Mouse (Mus musculus): ENCODE data around the gene Ttll12. TPM values are rescaled to one million over a fixed set of nuclear protein-coding genes. Genes with fewer than 3 reads are reported as not detected.
A peak's percentile ranks its signal among the peaks of the same experiment; 100 is the strongest.

The Ttll12 gene
- total and polyA plus RNA-seq, 2 experiments, result 4.9 to 11.2 TPM

DNA sequence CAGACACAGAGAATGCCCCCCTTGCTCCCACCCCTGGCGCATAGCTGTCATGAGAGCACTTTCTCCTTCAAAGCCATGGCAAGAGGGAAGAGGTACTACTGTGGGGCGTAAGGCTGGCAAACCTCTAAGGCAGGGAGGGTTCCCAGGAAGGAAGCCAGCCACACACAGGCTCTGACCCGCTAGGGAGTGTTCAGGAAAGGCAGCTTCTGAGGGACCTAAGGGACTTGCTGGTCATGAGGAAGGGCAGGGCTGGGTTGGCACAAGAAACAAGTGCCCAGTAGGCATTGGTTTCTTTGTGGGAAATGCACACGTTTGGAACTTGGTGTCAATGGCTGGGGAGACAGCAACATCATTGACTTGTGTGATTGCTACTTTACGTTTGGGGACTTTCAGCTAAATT, 29.0 kb downstream of the Ttll12 start:
- H3K4me1 ChIP-seq (ENCODE audit: control insufficient read depth, insufficient read depth, low read length), result peaks cover 9% of the 10 kb centered on the region
- H3K4me3 ChIP-seq (ENCODE audit: insufficient read depth, low read depth, low read length), result no peak overlapping the region
- no peak overlapping the region for H3K9ac ChIP-seq (ENCODE audit: low read depth, low read length)

DNA sequence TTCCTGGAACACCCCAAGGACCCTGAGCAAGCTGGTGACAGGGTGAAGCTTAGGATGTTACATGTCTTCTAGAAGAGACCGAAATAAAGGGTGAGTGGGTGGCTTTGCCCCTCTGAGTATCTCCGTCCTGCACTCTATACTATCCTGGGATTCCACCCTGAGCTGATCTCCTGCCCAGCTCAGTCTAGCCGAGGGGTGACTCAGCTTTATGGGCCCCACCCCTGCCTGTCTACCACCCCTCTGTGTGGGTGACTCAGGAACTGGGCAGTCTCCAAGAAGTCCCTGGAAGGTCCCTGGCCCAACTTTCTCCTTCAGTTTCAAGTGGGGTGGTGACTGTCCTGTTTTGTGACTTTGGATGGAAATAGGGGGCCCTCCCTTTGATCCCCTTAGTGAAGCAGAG, 29.5 kb downstream of the Ttll12 start:
- peaks cover 16% of the 10 kb centered on the region; the same call in 1 of the 2 replicates for H3K79me2 ChIP-seq (ENCODE audit: control insufficient read depth, insufficient read depth, low read length)
- H3K9ac ChIP-seq (ENCODE audit: low read depth, low read length), result no peak overlapping the region
- no peak for TF ChIP-seq CTCF (IDR thresholded peaks at IDR 0.05; ENCODE audit: low read depth, low read length)
- TF ChIP-seq POLR2A (IDR thresholded peaks at IDR 0.05; ENCODE audit: extremely low read depth, insufficient read depth, low read length), result no peak
- no peaks in the 10 kb centered on the region for H3K27me3 ChIP-seq (ENCODE audit: control insufficient read depth, insufficient read depth, low read length)
- DNase-seq (ENCODE audit: extremely low read depth, low read depth, low spot score), result no peak
- no peak overlapping the region for H3K27ac ChIP-seq (replicated peaks; ENCODE audit: insufficient read depth, low read depth, low read length)
- H3K36me3 ChIP-seq (ENCODE audit: control insufficient read depth, insufficient read depth, low read length), result no peaks in the 10 kb centered on the region
- no peak overlapping the region for H3K4me3 ChIP-seq (ENCODE audit: insufficient read depth, low read depth, low read length)
- peaks cover 6% of the 10 kb centered on the region for H3K4me1 ChIP-seq (ENCODE audit: control insufficient read depth, insufficient read depth, low read length)
- WGBS, result 80% methylated on average over 3 of the region's 3 CpGs

More for the DNA sequence above, 29.0 kb downstream of the Ttll12 start:
- no peak overlapping the region for H3K27ac ChIP-seq (replicated peaks; ENCODE audit: insufficient read depth, low read depth, low read length)
- no peaks in the 10 kb centered on the region for H3K27me3 ChIP-seq (ENCODE audit: control insufficient read depth, insufficient read depth, low read length)
- H3K79me2 ChIP-seq (ENCODE audit: control insufficient read depth, insufficient read depth, low read length), result peaks cover 16% of the 10 kb centered on the region; the same call in 1 of the 2 replicates
- H3K36me3 ChIP-seq (ENCODE audit: control insufficient read depth, insufficient read depth, low read length), result no peaks in the 10 kb centered on the region
- 83% methylated on average over 5 of the region's 5 CpGs for WGBS
- TF ChIP-seq POLR2A (IDR thresholded peaks at IDR 0.05; ENCODE audit: extremely low read depth, insufficient read depth, low read length) (no peak), CTCF (IDR thresholded peaks at IDR 0.05; ENCODE audit: low read depth, low read length) (no peak)
- DNase-seq (ENCODE audit: extremely low read depth, low read depth, low spot score), result no peak

DNA sequence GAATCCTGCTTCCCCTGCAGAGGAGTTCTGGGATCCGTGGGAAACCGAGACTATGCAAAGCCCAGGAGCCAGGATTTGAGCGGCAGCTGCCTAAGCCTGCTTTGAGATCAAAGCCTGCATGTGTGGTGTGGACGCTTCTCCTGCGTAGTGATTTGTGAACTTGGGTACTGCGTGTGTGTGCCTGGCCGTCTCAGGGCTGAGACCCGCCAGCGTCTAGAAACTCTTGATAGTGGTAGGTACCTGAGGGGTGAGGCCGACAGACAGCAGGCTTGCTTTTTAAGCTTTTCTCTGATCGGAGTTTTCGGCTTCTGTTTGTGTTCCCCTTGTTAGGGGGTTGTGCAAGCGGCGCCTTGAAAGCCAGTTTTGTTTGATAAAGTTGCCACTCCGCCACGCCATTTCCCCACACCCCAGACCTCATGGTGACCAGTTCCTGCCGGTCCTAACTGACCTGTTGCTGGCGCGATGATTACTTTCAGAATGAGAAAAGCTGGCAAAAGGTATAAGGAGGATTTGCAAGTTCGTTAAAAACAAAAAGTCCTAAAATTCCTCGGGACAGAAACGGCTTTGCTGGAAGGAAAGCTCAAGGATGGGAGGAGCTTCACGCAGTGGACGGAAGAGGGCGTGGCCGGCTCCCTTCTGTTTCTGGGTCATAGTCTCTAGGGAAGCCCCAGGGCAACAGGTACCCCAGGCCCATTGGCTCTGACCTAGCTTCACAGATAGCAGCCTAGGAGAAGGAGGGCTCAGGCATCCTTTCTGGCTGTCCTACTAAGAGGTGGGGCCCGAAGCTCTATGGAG, 30.9 kb downstream of the Ttll12 start:
- Histone ChIP-seq H3K4me1 (ENCODE audit: control insufficient read depth, insufficient read depth, low read length) (peaks cover 6% of the 10 kb centered on the region), H3K27ac (replicated peaks; ENCODE audit: insufficient read depth, low read depth, low read length) (peak overlapping the region; percentile 84), H3K79me2 (ENCODE audit: control insufficient read depth, insufficient read depth, low read length) (peaks cover 16% of the 10 kb centered on the region; the same call in 1 of the 2 replicates), H3K4me3 (ENCODE audit: insufficient read depth, low read depth, low read length) (peak overlapping the region; percentile 80), H3K27me3 (ENCODE audit: control insufficient read depth, insufficient read depth, low read length) (no peaks in the 10 kb centered on the region), H3K36me3 (ENCODE audit: control insufficient read depth, insufficient read depth, low read length) (no peaks in the 10 kb centered on the region), H3K9ac (ENCODE audit: low read depth, low read length) (peak overlapping the region; percentile 81)
- 3% methylated on average over 27 of the region's 27 CpGs for WGBS
- peak; percentile 58 for DNase-seq (ENCODE audit: extremely low read depth, low read depth, low spot score)
- TF ChIP-seq CTCF (IDR thresholded peaks at IDR 0.05; ENCODE audit: low read depth, low read length), result no peak
- no peak for TF ChIP-seq POLR2A (IDR thresholded peaks at IDR 0.05; ENCODE audit: extremely low read depth, insufficient read depth, low read length)

DNA sequence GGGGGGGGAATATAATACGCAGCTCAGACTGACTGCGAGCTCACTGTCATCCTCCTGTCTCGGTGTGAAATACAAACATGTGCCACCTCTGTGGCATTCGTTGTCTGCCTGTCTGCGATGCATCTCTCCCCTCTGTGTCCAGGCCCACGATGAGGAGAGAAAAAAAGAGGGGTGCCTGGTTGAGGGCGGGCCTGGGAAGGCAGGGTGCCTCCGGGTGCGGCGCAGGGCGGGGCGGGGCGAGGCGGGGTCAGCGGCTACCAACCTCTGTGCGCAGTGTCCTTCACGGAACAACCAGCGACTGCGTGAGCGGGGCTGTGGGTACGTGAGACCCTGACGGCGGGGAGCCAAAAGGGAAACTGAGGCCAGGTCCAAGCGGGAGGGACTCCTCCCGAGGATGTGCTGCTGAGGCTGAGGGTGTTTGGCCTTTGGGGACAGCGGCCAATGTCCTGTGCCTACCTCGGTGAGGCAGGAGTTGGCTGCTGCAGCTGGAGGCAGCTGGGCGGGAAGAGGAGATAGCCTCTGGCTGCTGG, 31.6 kb downstream of the Ttll12 start, which contains the start of the genes Tspo and Mcat:
Tspo (plus strand) TSS at position 266 of the 530 bp plus-strand sequence.
Mcat (minus strand) TSS at position 461 of the 530 bp plus-strand sequence.
- WGBS, result under 1% methylated on average over 28 of the region's 28 CpGs
- H3K4me1 ChIP-seq (ENCODE audit: control insufficient read depth, insufficient read depth, low read length), result peaks cover 6% of the 10 kb centered on the region
- DNase-seq (ENCODE audit: extremely low read depth, low read depth, low spot score), result peak; percentile 66
- H3K4me3 ChIP-seq (ENCODE audit: insufficient read depth, low read depth, low read length), result peak within 1 kb of the TSS; percentile 80
- peaks cover 16% of the 10 kb centered on the region; the same call in 1 of the 2 replicates for H3K79me2 ChIP-seq (ENCODE audit: control insufficient read depth, insufficient read depth, low read length)
- 0 out of 2 replicates have a peak, but pooled peaks have one; percentile 68 for TF ChIP-seq POLR2A (IDR thresholded peaks at IDR 0.05; ENCODE audit: extremely low read depth, insufficient read depth, low read length)
- TF ChIP-seq CTCF (IDR thresholded peaks at IDR 0.05; ENCODE audit: low read depth, low read length), result no peak
- no peaks in the 10 kb centered on the region for H3K27me3 ChIP-seq (ENCODE audit: control insufficient read depth, insufficient read depth, low read length)
- no peaks in the 10 kb centered on the region for H3K36me3 ChIP-seq (ENCODE audit: control insufficient read depth, insufficient read depth, low read length)
- H3K27ac ChIP-seq (replicated peaks; ENCODE audit: insufficient read depth, low read depth, low read length), result peak within 1 kb of the TSS; percentile 84
- H3K9ac ChIP-seq (ENCODE audit: low read depth, low read length), result peak within 1 kb of the TSS; percentile 81

DNA sequence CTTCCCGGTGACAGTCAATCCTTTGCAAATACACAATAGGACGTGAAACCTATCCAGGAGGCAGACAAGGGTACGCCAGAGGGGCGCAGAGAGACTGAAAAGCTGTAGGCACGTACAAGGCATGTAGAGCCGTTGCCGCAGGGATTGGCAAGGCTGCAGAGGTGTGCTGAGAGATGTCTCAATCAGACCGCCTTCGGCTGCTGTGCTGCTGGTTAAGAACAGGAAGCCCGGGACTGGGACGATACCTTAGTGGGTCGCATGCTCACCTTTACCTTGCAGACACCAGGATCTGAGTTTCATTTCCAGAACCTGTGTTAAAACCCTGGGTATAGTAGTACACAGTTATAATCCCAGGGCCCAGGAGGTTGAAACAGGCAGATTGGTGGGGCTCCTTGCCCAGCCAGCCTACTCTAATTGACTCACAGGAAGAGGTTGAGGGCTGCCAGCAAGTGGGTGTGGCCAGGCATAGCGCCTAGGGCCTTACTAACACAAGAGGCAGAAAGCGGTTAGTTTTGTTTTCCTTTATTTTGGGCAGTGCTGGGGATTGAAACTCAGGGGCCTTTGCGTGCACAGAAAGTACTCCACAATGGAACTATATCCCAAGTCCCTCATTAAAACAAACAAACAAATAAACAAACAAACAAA, 32.2 kb downstream of the Ttll12 start:
- Histone ChIP-seq H3K79me2 (ENCODE audit: control insufficient read depth, insufficient read depth, low read length) (peaks cover 16% of the 10 kb centered on the region; the same call in 1 of the 2 replicates), H3K27me3 (ENCODE audit: control insufficient read depth, insufficient read depth, low read length) (no peaks in the 10 kb centered on the region), H3K9ac (ENCODE audit: low read depth, low read length) (peak overlapping the region; percentile 1; the same call in 1 of the 2 replicates), H3K4me1 (ENCODE audit: control insufficient read depth, insufficient read depth, low read length) (peaks cover 6% of the 10 kb centered on the region), H3K36me3 (ENCODE audit: control insufficient read depth, insufficient read depth, low read length) (no peaks in the 10 kb centered on the region), H3K27ac (replicated peaks; ENCODE audit: insufficient read depth, low read depth, low read length) (peak overlapping the region; percentile 35; the same call in 1 of the 2 replicates), H3K4me3 (ENCODE audit: insufficient read depth, low read depth, low read length) (peak overlapping the region; percentile 10; the same call in 1 of the 2 replicates)
- no peak for TF ChIP-seq POLR2A (IDR thresholded peaks at IDR 0.05; ENCODE audit: extremely low read depth, insufficient read depth, low read length)
- no peak for TF ChIP-seq CTCF (IDR thresholded peaks at IDR 0.05; ENCODE audit: low read depth, low read length)
- 25% methylated on average over 15 of the region's 15 CpGs for WGBS
- peak; percentile 91 for DNase-seq (ENCODE audit: extremely low read depth, low read depth, low spot score)
